Mouse (Mus musculus): ENCODE measurements at regions not wholly inside any gene's neighbourhood (a gene's known extent, or its start where the extent isn't known, plus 50 kb on each side); places are given as distances from the start of the nearest gene placed in this dataset.
A peak's percentile ranks its signal among the peaks of the same experiment; 100 is the strongest.

- ATAC-seq (ENCODE audit: low read depth) = no peak
- Histone ChIP-seq H3K4me2 (ENCODE audit: low read depth, low read length) (no peak overlapping the region), H3K9me3 (ENCODE audit: control insufficient read depth, low read length) (no peaks in the 10 kb centered on the region), H3K27ac (ENCODE audit: low read length) (no peak overlapping the region), H3K4me3 (ENCODE audit: low read length) (no peak overlapping the region), H3K36me3 (ENCODE audit: control insufficient read depth, insufficient read depth, low read length) (no peaks in the 10 kb centered on the region), H3K4me1 (replicated peaks; ENCODE audit: control insufficient read depth, insufficient read depth, low read length) (no peaks in the 10 kb centered on the region), H3K9ac (ENCODE audit: low read length) (no peak overlapping the region), H3K27me3 (ENCODE audit: control insufficient read depth, insufficient read depth, low read depth, low read length) (no peaks in the 10 kb centered on the region)
- WGBS = 53% methylated on average over 2 of the region's 2 CpGs
These were observed 61.7 kb upstream of the Stx16 start for GRCm38 (mm10) chr2:174014361-174014760.

GRCm38 (mm10) chr2:174015283-174015682 is 60.8 kb upstream of the Stx16 start:
- WGBS = 50% methylated on average over 14 of the region's 14 CpGs

GRCm38 (mm10) chr2:174016068-174016467 is 60.0 kb upstream of the Stx16 start:
- Histone ChIP-seq H3K4me3 (ENCODE audit: low read length) (no peak overlapping the region), H3K9ac (ENCODE audit: low read length) (no peak overlapping the region), H3K27ac (ENCODE audit: low read length) (no peak overlapping the region), H3K4me2 (ENCODE audit: low read depth, low read length) (no peak overlapping the region), H3K36me3 (ENCODE audit: control insufficient read depth, insufficient read depth, low read length) (no peaks in the 10 kb centered on the region), H3K9me3 (ENCODE audit: control insufficient read depth, low read length) (no peaks in the 10 kb centered on the region), H3K4me1 (replicated peaks; ENCODE audit: control insufficient read depth, insufficient read depth, low read length) (no peaks in the 10 kb centered on the region), H3K27me3 (ENCODE audit: control insufficient read depth, insufficient read depth, low read depth, low read length) (no peaks in the 10 kb centered on the region)
- 74% methylated on average over 5 of the region's 5 CpGs for WGBS
- ATAC-seq (ENCODE audit: low read depth) = no peak

More at GRCm38 (mm10) chr2:174015283-174015682, 60.8 kb upstream of the Stx16 start:
- H3K4me1 ChIP-seq (replicated peaks; ENCODE audit: control insufficient read depth, insufficient read depth, low read length) = no peaks in the 10 kb centered on the region
- no peak overlapping the region for H3K27ac ChIP-seq (ENCODE audit: low read length)
- no peak for ATAC-seq (ENCODE audit: low read depth)
- no peak overlapping the region for H3K4me3 ChIP-seq (ENCODE audit: low read length)
- no peak overlapping the region for H3K4me2 ChIP-seq (ENCODE audit: low read depth, low read length)
- no peak overlapping the region for H3K9ac ChIP-seq (ENCODE audit: low read length)
- H3K27me3 ChIP-seq (ENCODE audit: control insufficient read depth, insufficient read depth, low read depth, low read length) = no peaks in the 10 kb centered on the region
- H3K36me3 ChIP-seq (ENCODE audit: control insufficient read depth, insufficient read depth, low read length) = no peaks in the 10 kb centered on the region
- no peaks in the 10 kb centered on the region for H3K9me3 ChIP-seq (ENCODE audit: control insufficient read depth, low read length)

- H3K27ac ChIP-seq (ENCODE audit: low read length) = no peak overlapping the region
These were observed 59.1 kb upstream of the Stx16 start for GRCm38 (mm10) chr2:174017042-174017441.

GRCm38 (mm10) chr2:174017596-174017995 is 58.5 kb upstream of the Stx16 start:
- Histone ChIP-seq H3K9ac (ENCODE audit: low read length) (no peak overlapping the region), H3K4me3 (ENCODE audit: low read length) (no peak overlapping the region), H3K27ac (ENCODE audit: low read length) (no peak overlapping the region), H3K4me1 (replicated peaks; ENCODE audit: control insufficient read depth, insufficient read depth, low read length) (no peaks in the 10 kb centered on the region), H3K9me3 (ENCODE audit: control insufficient read depth, low read length) (no peaks in the 10 kb centered on the region), H3K4me2 (ENCODE audit: low read depth, low read length) (no peak overlapping the region), H3K27me3 (ENCODE audit: control insufficient read depth, insufficient read depth, low read depth, low read length) (no peaks in the 10 kb centered on the region), H3K36me3 (ENCODE audit: control insufficient read depth, insufficient read depth, low read length) (no peaks in the 10 kb centered on the region)
- WGBS = 65% methylated on average over 3 of the region's 3 CpGs
- no peak for ATAC-seq (ENCODE audit: low read depth)

More at GRCm38 (mm10) chr2:174017042-174017441, 59.1 kb upstream of the Stx16 start:
- 60% methylated on average over 6 of the region's 6 CpGs for WGBS
- ATAC-seq (ENCODE audit: low read depth) = no peak
- Histone ChIP-seq H3K4me2 (ENCODE audit: low read depth, low read length) (no peak overlapping the region), H3K9ac (ENCODE audit: low read length) (no peak overlapping the region), H3K4me1 (replicated peaks; ENCODE audit: control insufficient read depth, insufficient read depth, low read length) (no peaks in the 10 kb centered on the region), H3K36me3 (ENCODE audit: control insufficient read depth, insufficient read depth, low read length) (no peaks in the 10 kb centered on the region), H3K9me3 (ENCODE audit: control insufficient read depth, low read length) (no peaks in the 10 kb centered on the region), H3K4me3 (ENCODE audit: low read length) (no peak overlapping the region), H3K27me3 (ENCODE audit: control insufficient read depth, insufficient read depth, low read depth, low read length) (no peaks in the 10 kb centered on the region)

GRCm38 (mm10) chr2:174018002-174018401 is 58.1 kb upstream of the Stx16 start:
- ATAC-seq (ENCODE audit: low read depth) = peak; percentile 75
- H3K9me3 ChIP-seq (ENCODE audit: control insufficient read depth, low read length) = no peaks in the 10 kb centered on the region
- no peaks in the 10 kb centered on the region for H3K4me1 ChIP-seq (replicated peaks; ENCODE audit: control insufficient read depth, insufficient read depth, low read length)
- H3K9ac ChIP-seq (ENCODE audit: low read length) = no peak overlapping the region
- H3K4me3 ChIP-seq (ENCODE audit: low read length) = no peak overlapping the region
- 48% methylated on average over 7 of the region's 7 CpGs for WGBS
- no peaks in the 10 kb centered on the region for H3K36me3 ChIP-seq (ENCODE audit: control insufficient read depth, insufficient read depth, low read length)
- H3K27me3 ChIP-seq (ENCODE audit: control insufficient read depth, insufficient read depth, low read depth, low read length) = no peaks in the 10 kb centered on the region
- H3K27ac ChIP-seq (ENCODE audit: low read length) = no peak overlapping the region
- no peak overlapping the region for H3K4me2 ChIP-seq (ENCODE audit: low read depth, low read length)

- H3K4me2 ChIP-seq (ENCODE audit: low read depth, low read length) = no peak overlapping the region
- no peak overlapping the region for H3K9ac ChIP-seq (ENCODE audit: low read length)
- H3K36me3 ChIP-seq (ENCODE audit: control insufficient read depth, insufficient read depth, low read length) = no peaks in the 10 kb centered on the region
- H3K4me3 ChIP-seq (ENCODE audit: low read length) = no peak overlapping the region
- no peaks in the 10 kb centered on the region for H3K27me3 ChIP-seq (ENCODE audit: control insufficient read depth, insufficient read depth, low read depth, low read length)
- 93% methylated on average over 4 of the region's 4 CpGs for WGBS
- ATAC-seq (ENCODE audit: low read depth) = no peak
- no peak overlapping the region for H3K27ac ChIP-seq (ENCODE audit: low read length)
- H3K4me1 ChIP-seq (replicated peaks; ENCODE audit: control insufficient read depth, insufficient read depth, low read length) = no peaks in the 10 kb centered on the region
- H3K9me3 ChIP-seq (ENCODE audit: control insufficient read depth, low read length) = no peaks in the 10 kb centered on the region
These were observed 57.1 kb upstream of the Stx16 start for GRCm38 (mm10) chr2:174018986-174019385.

- H3K27me3 ChIP-seq (ENCODE audit: control insufficient read depth, insufficient read depth, low read depth, low read length) = no peaks in the 10 kb centered on the region
- no peaks in the 10 kb centered on the region for H3K9me3 ChIP-seq (ENCODE audit: control insufficient read depth, low read length)
- H3K4me1 ChIP-seq (replicated peaks; ENCODE audit: control insufficient read depth, insufficient read depth, low read length) = no peaks in the 10 kb centered on the region
- no peak overlapping the region for H3K27ac ChIP-seq (ENCODE audit: low read length)
- ATAC-seq (ENCODE audit: low read depth) = no peak
- no peak overlapping the region for H3K9ac ChIP-seq (ENCODE audit: low read length)
- no peaks in the 10 kb centered on the region for H3K36me3 ChIP-seq (ENCODE audit: control insufficient read depth, insufficient read depth, low read length)
- H3K4me2 ChIP-seq (ENCODE audit: low read depth, low read length) = no peak overlapping the region
- WGBS = 84% methylated on average over 4 of the region's 4 CpGs
- H3K4me3 ChIP-seq (ENCODE audit: low read length) = no peak overlapping the region
These were observed 56.1 kb upstream of the Stx16 start for GRCm38 (mm10) chr2:174019970-174020369.

GRCm38 (mm10) chr2:174020447-174020846 is 55.7 kb upstream of the Stx16 start:
- Histone ChIP-seq H3K9me3 (ENCODE audit: control insufficient read depth, low read length) (no peaks in the 10 kb centered on the region), H3K27ac (ENCODE audit: low read length) (no peak overlapping the region), H3K4me3 (ENCODE audit: low read length) (no peak overlapping the region), H3K4me1 (replicated peaks; ENCODE audit: control insufficient read depth, insufficient read depth, low read length) (no peaks in the 10 kb centered on the region), H3K9ac (ENCODE audit: low read length) (no peak overlapping the region), H3K4me2 (ENCODE audit: low read depth, low read length) (no peak overlapping the region), H3K27me3 (ENCODE audit: control insufficient read depth, insufficient read depth, low read depth, low read length) (no peaks in the 10 kb centered on the region), H3K36me3 (ENCODE audit: control insufficient read depth, insufficient read depth, low read length) (no peaks in the 10 kb centered on the region)
- WGBS = 56% methylated on average over 7 of the region's 7 CpGs
- no peak for ATAC-seq (ENCODE audit: low read depth)

GRCm38 (mm10) chr2:174021538-174021937 is 54.6 kb upstream of the Stx16 start:
- Histone ChIP-seq H3K9ac (ENCODE audit: low read length) (no peak overlapping the region), H3K4me1 (replicated peaks; ENCODE audit: control insufficient read depth, insufficient read depth, low read length) (no peaks in the 10 kb centered on the region), H3K9me3 (ENCODE audit: control insufficient read depth, low read length) (no peaks in the 10 kb centered on the region), H3K36me3 (ENCODE audit: control insufficient read depth, insufficient read depth, low read length) (no peaks in the 10 kb centered on the region), H3K4me2 (ENCODE audit: low read depth, low read length) (no peak overlapping the region), H3K27ac (ENCODE audit: low read length) (no peak overlapping the region), H3K4me3 (ENCODE audit: low read length) (no peak overlapping the region), H3K27me3 (ENCODE audit: control insufficient read depth, insufficient read depth, low read depth, low read length) (no peaks in the 10 kb centered on the region)
- ATAC-seq (ENCODE audit: low read depth) = no peak
- 68% methylated on average over 3 of the region's 3 CpGs for WGBS
